Mouse (Mus musculus): ENCODE results near the gene Vcan.

DNA sequence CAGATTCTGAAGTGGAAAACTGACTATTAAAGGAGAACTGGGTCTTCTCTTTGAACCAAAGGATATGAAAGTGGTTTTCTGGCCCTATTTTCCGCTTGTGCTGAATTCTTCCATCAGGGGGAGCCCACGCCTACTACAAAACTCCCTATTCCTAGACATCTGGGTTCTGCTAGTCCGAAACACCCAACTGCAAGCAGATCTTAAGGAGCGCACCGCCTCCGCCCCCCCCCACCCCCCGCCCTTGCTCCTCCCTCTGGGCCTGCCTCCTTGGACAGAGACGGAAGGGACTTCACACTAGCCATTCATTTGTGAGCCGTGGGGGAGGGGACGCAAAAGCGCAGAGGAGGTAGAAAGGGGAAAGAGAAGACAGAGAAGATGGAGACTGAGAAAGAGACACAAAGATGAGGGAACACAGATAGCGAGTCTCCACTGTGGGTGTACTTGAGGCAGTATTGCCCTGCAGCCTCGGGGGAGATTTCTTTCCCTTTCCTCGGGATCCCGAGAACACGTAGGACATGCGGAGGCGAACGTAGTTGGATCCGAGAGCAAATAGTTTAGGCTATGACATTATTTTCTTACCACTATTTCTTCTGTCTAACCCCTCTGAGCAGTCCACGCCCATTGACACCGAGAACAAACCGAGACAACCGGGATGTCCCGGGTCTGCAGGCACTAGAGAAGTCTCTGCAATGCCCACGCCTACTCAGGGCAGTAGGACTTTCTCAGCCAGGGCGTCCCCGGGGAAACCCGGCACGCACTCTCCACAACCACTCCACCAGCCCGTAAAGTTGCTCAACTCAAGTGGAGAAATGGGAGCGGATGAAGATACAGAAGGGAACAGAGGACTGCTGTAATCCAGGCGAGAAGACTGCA, 1.8 kb downstream of the Vcan start:
- peak; percentile 76 for TF ChIP-seq CTCF (IDR thresholded peaks at IDR 0.05; ENCODE audit: low read depth)
- TF ChIP-seq EP300 (optimal IDR thresholded peaks at IDR 0.05), result no peak
